Mouse (Mus musculus): Measurements from ENCODE around the gene Wdfy2. TPM values are rescaled to one million over a fixed set of nuclear protein-coding genes. Genes with fewer than 3 reads are reported as not detected.

The Wdfy2 gene
- total RNA-seq, 2 experiments from 2014 or later = 8.1 to 8.6 TPM

- intact Hi-C loops (cut with DNase I) = no loop called here
- no peak for DNase-seq
Measured at GRCm38 (mm10) chr14:62841726-62842125, 4.2 kb downstream of the Wdfy2 start.

GRCm38 (mm10) chr14:62842495-62842894, 5.0 kb downstream of the Wdfy2 start:
- intact Hi-C loops (cut with DNase I) = no loop called here

GRCm38 (mm10) chr14:62842976-62843375, 5.5 kb downstream of the Wdfy2 start:
- no peak for DNase-seq
- intact Hi-C loops (cut with DNase I) = no loop called here

More at GRCm38 (mm10) chr14:62842495-62842894, 5.0 kb downstream of the Wdfy2 start:
- DNase-seq = no peak

DNA sequence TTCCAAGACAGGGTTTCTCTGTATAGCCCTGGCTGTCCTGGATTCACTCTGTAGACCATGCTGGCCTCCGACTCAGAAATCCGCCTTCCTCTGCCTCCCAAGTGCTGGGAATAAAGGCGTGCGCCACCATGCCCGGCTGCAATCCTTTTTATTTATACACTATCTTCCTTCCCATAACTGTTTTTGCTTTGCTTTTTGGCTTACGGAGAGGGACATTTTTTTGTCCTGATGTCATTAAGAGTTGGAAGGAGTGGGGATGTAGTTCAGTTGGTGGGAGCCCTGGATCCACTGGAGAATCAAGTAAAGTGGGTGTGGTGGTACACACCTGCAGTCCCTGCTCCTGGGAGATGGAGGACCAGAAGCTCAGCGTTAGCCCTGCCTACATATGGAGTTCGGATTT, 6.7 kb downstream of the Wdfy2 start:
- no peak for DNase-seq
- intact Hi-C loops (cut with DNase I) = loop anchor here (2.0 kb wide), 1 partner anchor 35 kb away; no protein-coding TSS in a partner anchor

DNA sequence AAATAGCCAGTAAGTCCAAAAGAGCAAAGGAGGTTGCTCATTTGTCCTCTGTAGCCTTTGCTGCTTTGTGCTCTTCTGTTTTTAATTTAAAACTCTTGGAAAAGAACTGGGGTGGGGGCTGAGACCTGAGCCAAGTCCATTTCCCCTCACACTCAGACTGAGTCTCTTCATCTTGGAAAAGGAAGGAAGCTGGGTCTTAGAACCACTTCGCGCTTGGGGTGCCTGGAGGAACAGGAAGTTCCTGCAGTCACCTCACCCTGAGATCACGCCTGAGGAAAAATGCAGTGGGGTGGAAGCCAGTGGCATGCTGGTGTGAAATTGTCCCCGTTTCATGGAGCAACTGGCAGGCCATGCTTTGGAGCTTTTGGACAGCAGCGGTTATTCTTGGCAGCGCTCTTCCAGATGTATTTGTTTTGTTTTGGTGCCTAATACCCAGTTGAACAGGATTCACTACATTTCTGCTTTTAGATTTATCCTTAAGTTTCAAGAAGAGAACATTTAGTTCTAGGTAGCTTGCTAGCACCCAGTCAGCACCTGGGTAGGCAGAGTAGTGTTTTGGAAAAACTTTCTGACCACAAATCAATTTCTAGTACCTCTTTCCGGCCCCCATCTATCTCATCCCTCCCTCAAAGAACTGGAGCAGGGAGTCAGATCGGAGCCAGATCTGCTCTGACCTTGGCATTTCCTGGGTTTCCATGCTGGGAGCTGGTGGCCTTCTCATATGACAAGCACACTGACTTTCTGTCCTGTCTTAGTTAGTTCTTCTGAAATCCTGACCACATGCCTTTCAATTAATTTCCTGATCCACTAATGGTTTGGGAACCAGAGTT, 7.7 kb downstream of the Wdfy2 start:
- DNase-seq = peak; percentile 41 to 44
- intact Hi-C loops (cut with DNase I) = loop anchor here (2.0 kb wide), 1 partner anchor 34 kb away; no protein-coding TSS in a partner anchor

DNA sequence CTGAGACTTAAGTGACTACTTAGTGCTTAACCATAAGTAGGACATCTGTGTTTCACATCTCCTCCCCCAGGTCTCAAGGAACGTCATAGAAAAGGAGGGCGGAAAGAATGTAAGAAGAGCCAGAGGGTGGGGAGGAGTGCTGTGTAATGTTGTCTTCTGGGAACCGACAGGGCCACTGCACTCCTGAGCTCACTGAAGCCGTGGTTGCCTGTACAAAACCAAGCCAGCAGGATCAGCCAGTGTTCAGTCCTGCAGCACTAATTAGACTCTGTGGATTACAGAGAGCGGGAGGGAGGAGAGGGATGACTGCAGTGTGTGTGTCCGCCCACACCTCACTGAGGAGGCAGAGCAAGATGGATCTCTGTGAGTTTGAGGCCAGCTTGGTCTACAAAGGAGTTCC, 13.5 kb downstream of the Wdfy2 start:
- DNase-seq = no peak
- intact Hi-C loops (cut with DNase I) = no loop called here

DNA sequence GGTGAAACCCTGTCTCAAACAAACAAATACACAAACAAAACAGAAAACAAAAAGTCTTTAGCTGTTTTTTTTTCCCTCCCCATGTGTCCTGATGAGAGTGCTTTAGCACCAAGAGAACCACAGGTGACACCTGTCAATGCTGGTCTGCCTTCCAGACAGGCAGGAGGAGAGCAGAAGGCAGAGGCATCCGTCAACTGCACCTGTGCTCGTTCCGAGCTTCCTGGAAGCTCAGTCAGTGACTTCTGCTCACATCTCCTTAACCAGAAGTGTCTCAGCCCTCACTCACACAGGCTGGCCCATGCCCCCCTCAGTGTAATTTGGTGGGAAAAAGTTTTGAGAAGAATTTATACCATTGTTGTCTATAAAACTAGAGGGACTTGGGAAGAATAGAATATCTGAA, 15.4 kb downstream of the Wdfy2 start:
- DNase-seq = no peak
- intact Hi-C loops (cut with DNase I) = no loop called here

DNA sequence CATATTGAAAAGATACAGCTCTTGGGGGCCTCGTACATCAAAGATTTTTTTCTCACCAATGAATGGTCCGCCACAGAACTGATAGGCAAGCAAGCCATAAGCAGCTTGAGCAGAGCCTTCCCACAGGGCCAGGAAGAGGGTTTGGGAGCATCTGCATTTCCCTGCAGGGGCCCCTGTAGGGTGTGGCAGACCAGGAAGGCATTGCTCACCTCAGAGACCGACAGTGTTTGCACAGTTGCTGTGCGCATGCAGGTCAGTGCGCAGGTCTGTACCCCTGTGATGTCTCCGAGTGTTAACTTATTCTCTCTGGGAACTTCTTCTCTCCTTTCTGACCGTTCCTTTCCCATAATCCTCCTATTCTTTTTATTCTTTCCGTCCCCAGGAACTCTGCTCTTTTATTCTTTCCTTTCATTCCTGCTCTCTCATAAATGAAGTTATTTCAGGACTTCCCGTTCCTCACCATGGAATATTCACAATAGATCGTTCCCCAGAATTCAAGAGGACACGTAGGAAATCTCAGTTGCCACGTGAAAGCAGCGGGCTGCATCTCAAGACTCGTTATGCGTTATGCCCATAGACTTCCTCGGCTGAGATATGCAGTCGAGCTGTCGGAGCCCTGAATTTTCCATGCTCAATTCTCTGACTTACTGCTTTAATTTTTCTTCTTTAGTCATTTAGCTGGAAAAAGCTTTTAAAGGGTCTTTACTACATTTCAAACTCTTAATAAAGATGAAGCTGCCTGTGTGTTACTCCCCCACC, 17.8 kb downstream of the Wdfy2 start:
- DNase-seq = no peak
- intact Hi-C loops (cut with DNase I) = no loop called here

GRCm38 (mm10) chr14:62855863-62856262, 18.4 kb downstream of the Wdfy2 start:
- DNase-seq = no peak
- intact Hi-C loops (cut with DNase I) = no loop called here

DNA sequence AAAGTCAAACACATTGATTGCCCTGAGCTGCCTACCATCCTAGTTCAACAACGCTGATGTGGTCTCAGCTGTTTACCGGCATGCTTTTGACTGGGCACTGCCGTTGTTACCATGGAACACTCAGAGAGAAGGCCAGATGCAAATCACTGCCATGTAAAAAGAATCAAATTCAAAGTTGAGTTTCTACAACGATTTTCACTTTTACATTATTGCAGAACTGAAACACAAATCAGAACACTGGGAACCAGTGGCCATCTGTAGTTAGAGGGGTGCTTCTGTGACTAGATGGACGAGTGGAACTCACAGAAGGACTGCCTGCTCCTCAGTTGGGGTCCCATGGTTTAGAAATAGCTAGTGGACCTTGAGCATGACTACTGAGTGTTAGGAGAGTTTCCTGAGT, 19.0 kb downstream of the Wdfy2 start:
- no peak for DNase-seq
- intact Hi-C loops (cut with DNase I) = no loop called here

GRCm38 (mm10) chr14:62857879-62858278, 20.4 kb downstream of the Wdfy2 start:
- no peak for DNase-seq
- intact Hi-C loops (cut with DNase I) = no loop called here

DNA sequence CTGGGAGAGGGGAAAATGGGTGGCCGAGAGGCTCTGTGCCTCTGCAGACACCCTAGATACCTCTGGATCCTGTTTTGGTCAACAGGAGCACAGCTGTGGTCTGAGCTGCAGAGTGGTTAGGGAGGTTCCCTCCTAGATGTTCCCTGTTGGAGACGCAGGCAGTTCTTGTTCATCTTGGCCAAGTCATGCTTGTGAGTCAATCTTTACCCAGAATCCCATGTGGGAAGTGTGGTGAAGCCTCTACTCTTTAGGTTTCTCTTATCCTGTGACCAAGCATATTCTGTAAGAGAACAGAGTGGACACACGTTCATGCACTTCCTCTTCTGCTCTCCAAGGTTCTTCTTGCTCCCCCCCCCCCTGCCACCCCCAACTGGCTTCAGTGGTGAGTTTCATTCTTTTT, 20.8 kb downstream of the Wdfy2 start:
- intact Hi-C loops (cut with DNase I) = no loop called here
- no peak for DNase-seq

DNA sequence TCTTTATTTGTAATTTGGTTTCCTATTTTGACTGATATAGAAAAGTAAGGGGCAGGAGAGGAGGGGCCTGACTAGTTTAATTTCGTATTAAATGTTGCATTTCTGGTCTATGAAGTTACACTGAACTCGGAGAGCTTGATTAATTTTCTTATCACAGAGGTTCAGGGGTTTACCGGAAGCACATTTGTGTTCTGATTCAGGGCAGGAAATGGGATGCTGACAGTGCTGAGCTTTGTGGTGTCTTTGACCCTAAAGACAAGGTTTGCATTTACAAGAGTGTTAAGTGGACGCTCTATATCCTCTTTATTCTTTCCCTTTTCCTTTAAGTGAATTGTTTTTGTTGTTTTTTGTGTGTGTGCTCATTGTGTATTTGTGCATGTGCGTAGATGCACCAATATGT, 25.1 kb downstream of the Wdfy2 start:
- DNase-seq = no peak
- intact Hi-C loops (cut with DNase I) = no loop called here

DNA sequence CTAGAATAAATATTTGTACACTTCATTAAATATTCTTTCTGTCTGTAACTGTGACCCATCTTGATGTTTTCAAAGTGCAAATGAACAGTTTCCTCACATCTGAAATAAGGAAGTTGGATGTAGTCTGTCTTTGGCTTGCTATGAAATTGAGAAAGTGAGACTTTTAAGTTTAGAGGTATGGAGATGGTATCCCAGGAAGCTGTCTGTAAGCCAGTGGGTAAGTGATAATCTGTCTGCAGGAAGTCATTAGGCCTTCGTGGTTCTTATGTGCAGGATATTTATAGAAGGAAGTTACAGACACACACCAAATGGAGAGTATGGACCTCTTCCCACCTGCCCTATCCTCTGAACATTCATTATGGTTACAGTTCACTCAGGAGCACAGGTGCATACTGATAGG, 26.8 kb downstream of the Wdfy2 start:
- no peak for DNase-seq
- intact Hi-C loops (cut with DNase I) = no loop called here

GRCm38 (mm10) chr14:62865405-62865804, 27.9 kb downstream of the Wdfy2 start:
- no peak for DNase-seq
- intact Hi-C loops (cut with DNase I) = no loop called here

DNA sequence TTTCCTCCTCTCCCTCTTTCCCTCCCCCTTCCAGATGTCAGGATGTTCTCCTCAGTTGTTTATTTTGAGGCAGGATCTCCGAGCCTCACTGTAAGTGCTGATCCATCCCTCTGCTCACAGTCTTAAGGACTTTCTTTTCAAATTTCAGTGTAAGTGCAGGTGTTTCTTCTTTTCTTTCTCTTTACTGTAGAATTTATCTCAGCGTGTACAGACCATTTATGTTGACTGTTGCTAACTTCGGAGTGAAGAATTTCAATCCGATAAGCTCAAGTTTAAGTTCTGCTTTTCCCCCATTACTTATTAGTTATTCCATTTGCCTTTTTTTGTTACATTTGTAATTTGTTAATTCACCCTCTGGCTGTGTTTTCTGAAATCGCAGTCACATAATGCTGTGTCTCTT, 29.6 kb downstream of the Wdfy2 start:
- intact Hi-C loops (cut with DNase I) = no loop called here
- no peak for DNase-seq

DNA sequence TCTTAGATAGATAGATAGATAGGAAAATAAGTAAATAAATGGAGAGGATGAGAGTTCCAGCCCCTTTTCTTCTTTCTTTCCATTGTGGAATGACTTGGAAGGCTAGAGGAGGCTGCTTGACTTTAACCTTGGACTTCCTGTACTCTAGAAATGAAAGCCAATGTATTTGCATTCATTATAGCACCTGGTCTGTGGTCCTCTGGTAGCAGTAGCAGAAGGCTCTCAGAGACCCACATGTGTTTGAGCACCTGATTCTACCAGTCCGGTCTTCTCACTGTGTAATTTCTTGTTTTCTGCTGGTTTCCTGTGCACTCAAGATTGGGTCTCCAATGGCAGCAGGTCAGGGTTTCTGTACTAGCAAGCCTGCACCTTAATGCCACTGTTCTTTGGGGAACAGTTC, 30.1 kb downstream of the Wdfy2 start:
- no peak for DNase-seq
- intact Hi-C loops (cut with DNase I) = no loop called here

GRCm38 (mm10) chr14:62868254-62868653, 30.8 kb downstream of the Wdfy2 start:
- intact Hi-C loops (cut with DNase I) = no loop called here
- DNase-seq = no peak

DNA sequence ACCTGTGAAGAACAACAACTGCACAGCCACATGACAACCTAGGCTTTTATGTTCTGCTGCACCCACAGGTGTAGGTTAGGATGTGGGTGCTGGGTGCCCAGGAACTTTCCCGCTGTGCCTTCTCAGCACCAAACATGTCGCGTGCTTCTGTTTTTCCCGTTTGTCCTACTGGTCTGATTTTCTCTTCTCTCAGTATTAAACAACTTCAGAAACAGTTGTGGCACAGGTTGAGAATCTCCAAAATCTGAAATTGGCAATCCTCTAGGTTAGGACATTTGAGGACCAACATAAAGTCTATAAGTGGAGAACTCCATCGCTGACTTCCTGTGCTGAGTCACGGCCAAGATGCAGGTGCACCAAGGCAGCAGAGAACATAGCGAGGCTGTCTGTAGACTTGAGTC, 32.8 kb downstream of the Wdfy2 start:
- intact Hi-C loops (cut with DNase I) = no loop called here
- DNase-seq = no peak

DNA sequence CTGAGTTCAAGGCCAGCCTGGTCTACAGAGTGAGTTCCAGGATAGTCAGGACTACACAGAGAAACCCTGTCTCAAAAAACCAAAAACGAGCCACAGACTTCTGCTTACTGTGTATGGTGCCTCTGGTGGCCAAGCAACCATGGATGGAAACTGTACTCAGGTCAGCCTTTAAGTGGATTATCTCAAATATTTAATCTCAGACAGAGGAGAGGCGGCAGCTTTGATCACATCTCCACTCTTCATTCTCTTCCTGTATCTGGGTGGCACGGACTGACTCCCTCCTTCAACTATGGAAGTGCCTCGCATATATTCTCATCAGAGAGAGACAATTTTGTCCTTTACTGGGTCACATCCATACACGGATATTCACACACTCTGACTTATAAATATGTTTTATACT, 34.0 kb downstream of the Wdfy2 start:
- intact Hi-C loops (cut with DNase I) = no loop called here
- no peak for DNase-seq

DNA sequence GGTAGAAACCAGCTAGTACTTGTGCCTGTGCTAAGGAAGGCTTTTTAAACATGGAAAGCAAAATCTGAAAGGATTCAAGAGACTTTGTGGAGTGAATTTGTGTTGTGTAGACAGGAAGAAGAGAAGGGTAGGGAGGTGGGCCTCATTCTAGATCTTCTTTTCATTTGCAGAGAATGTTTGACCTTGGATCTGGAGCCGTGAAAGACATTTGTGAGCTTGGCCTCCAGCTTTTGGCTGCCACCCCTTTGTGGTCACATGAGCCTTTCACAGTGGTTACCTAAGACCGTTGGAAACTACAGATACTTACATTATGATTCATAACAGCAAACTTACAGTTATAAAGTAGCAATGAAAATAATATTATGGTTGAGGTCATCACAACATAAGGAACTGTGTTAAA, 34.5 kb downstream of the Wdfy2 start:
- intact Hi-C loops (cut with DNase I) = no loop called here
- no peak for DNase-seq

- no peak for DNase-seq
- intact Hi-C loops (cut with DNase I) = no loop called here
Measured at GRCm38 (mm10) chr14:62873820-62874219, 36.3 kb downstream of the Wdfy2 start.

Data from heart, postnatal 14 days (tissue).